ENCODE assay signal across 7 mouse cellular contexts in genomic region chr11:77983191-77983936, GRCm38 (mm10). TPM values are rescaled to one million over a fixed set of nuclear protein-coding genes. Genes with fewer than 3 reads are reported as not detected.
DNase-seq lines count a peak whose midpoint lies in the region; ATAC-seq and TF ChIP-seq lines count a peak whose summit lies in the region.

No protein-coding gene starts in this region.

- WGBS in forebrain, postnatal 0 days = under 1% methylated on average over 29 of the region's 32 CpGs
- under 1% methylated on average over 28 of the region's 32 CpGs for WGBS in intestine, embryonic 14.5 days
- WGBS in midbrain, embryonic 12.5 days = under 1% methylated on average over 29 of the region's 32 CpGs

- H3K9me3 ChIP-seq in forebrain, postnatal 0 days (ENCODE audit: low read length) = no peaks in the 10 kb centered on the region
- no peaks in the 10 kb centered on the region for H3K9me3 ChIP-seq in intestine, embryonic 14.5 days (ENCODE audit: control insufficient read depth, low read length)
- no peaks in the 10 kb centered on the region for H3K9me3 ChIP-seq in midbrain, embryonic 12.5 days

- intact Hi-C loops in left cerebral cortex, postnatal 4 days (cut with DNase I) = no loop called here

- H3K27me3 ChIP-seq in forebrain, postnatal 0 days (ENCODE audit: insufficient read depth, low read length) = no peaks in the 10 kb centered on the region
- H3K27me3 ChIP-seq in intestine, embryonic 14.5 days (replicated peaks; ENCODE audit: control insufficient read depth, insufficient read depth, low read length) = no peaks in the 10 kb centered on the region
- H3K27me3 ChIP-seq in midbrain, embryonic 12.5 days = no peaks in the 10 kb centered on the region; the same call in 1 of the 2 replicates

- H3K9ac ChIP-seq in forebrain, postnatal 0 days = peak overlapping the region; percentile 95
- H3K9ac ChIP-seq in intestine, embryonic 14.5 days (ENCODE audit: low read length) = peak overlapping the region; percentile 89
- H3K9ac ChIP-seq in midbrain, embryonic 12.5 days (replicated peaks) = peak overlapping the region; percentile 99

- peaks cover 4% of the 10 kb centered on the region; the same call in 1 of the 2 replicates for H3K36me3 ChIP-seq in forebrain, postnatal 0 days (ENCODE audit: insufficient read depth)
- peaks cover 29% of the 10 kb centered on the region for H3K36me3 ChIP-seq in intestine, embryonic 14.5 days (ENCODE audit: control insufficient read depth, insufficient read depth, low read length)
- H3K36me3 ChIP-seq in midbrain, embryonic 12.5 days = peaks cover 16% of the 10 kb centered on the region

- peak; percentile 59 for DNase-seq in MEL-GATA-1-ER (ENCODE audit: extremely low read depth, low read depth)
- peak; percentile 59 for DNase-seq in forebrain, postnatal 0 days
- peak; percentile 81 for DNase-seq in intestine, embryonic 14.5 days (ENCODE audit: low spot score)
- peak; percentile 60 for DNase-seq in left cerebral cortex, postnatal 4 days
- peak; percentile 74 for DNase-seq in spleen, postnatal 10 days (ENCODE audit: low spot score in 2 of 2)

- peak overlapping the region; percentile 85 for H3K27ac ChIP-seq in brown adipose tissue, adult 24 weeks (replicated peaks; ENCODE audit: low read depth, low read length)
- peak overlapping the region; percentile 96 for H3K27ac ChIP-seq in forebrain, postnatal 0 days (ENCODE audit: low read depth, low read length)
- peak overlapping the region; percentile 89 for H3K27ac ChIP-seq in intestine, embryonic 14.5 days (ENCODE audit: low read depth)
- peak overlapping the region; percentile 91 for H3K27ac ChIP-seq in midbrain, embryonic 12.5 days (replicated peaks)

- TF ChIP-seq CTCF in forebrain, postnatal 0 days (IDR thresholded peaks at IDR 0.05; ENCODE audit: low read depth) = 0 out of 2 replicates have a peak, but pooled peaks have one; percentile 2

- H3K4me2 ChIP-seq in forebrain, postnatal 0 days (ENCODE audit: low read depth) = peak overlapping the region; percentile 84
- peak overlapping the region; percentile 90 for H3K4me2 ChIP-seq in intestine, embryonic 14.5 days (ENCODE audit: low read length)
- peak overlapping the region; percentile 91 for H3K4me2 ChIP-seq in midbrain, embryonic 12.5 days (replicated peaks)

- peak overlapping the region; percentile 99 for H3K4me3 ChIP-seq in brown adipose tissue, adult 24 weeks (ENCODE audit: insufficient read depth, low read depth, low read length)
- H3K4me3 ChIP-seq in forebrain, postnatal 0 days (ENCODE audit: low read depth, low read length) = peak overlapping the region; percentile 99
- peak overlapping the region; percentile 84 for H3K4me3 ChIP-seq in intestine, embryonic 14.5 days (ENCODE audit: low read depth, low read length)
- H3K4me3 ChIP-seq in midbrain, embryonic 12.5 days = peak overlapping the region; percentile 95

- no peaks in the 10 kb centered on the region; the same call in 1 of the 2 replicates for H3K4me1 ChIP-seq in brown adipose tissue, adult 24 weeks (ENCODE audit: control insufficient read depth, insufficient read depth, insufficient read length, low read length)
- H3K4me1 ChIP-seq in forebrain, postnatal 0 days (ENCODE audit: insufficient read depth) = peaks cover 9% of the 10 kb centered on the region; the same call in 1 of the 2 replicates
- H3K4me1 ChIP-seq in intestine, embryonic 14.5 days (replicated peaks; ENCODE audit: control insufficient read depth, insufficient read depth, low read length) = peaks cover 14% of the 10 kb centered on the region
- H3K4me1 ChIP-seq in midbrain, embryonic 12.5 days = peaks cover 19% of the 10 kb centered on the region

- no peak for ATAC-seq in forebrain, postnatal 0 days
- no peak for ATAC-seq in intestine, embryonic 14.5 days (replicated peaks; ENCODE audit: low FRiP score, low TSS enrichment, low read depth)
- ATAC-seq in midbrain, embryonic 12.5 days (ENCODE audit: low FRiP score, low read depth) = no peak

RNA-seq across cellular contexts. Expression of gene Phf12, which starts 0.8 kb away (rescaled TPM):
- polyA plus RNA-seq in brown adipose tissue, adult 24 weeks (2012; ENCODE audit: insufficient read depth, insufficient read length, missing spikeins) = 9.6 and 13.3 TPM in 2 replicates
- total RNA-seq in forebrain, postnatal 0 days (2014; rRNA removed) = 35.9 and 49.3 TPM in 2 replicates
- 6.2 and 9.1 TPM in 2 replicates for polyA plus RNA-seq in forebrain, postnatal 0 days (2015; fragmentation: Nextera tagmentation; extraction: Ambion mirVana)
- 16.5 and 19.6 TPM in 2 replicates for polyA plus RNA-seq in intestine, embryonic 14.5 days (2014; fragmentation: Nextera tagmentation; extraction: Ambion mirVana)
- total RNA-seq in left cerebral cortex, postnatal 4 days (2021) = 10 to 100 TPM; 62.0 to 63.9 TPM
- 30.8 and 31.0 TPM in 2 replicates for polyA plus RNA-seq in midbrain, embryonic 12.5 days (2016; fragmentation: Nextera tagmentation; extraction: Ambion mirVana)

RNA-seq across cellular contexts. Expression of gene Dhrs13, which starts 48.7 kb away (rescaled TPM):
- 3.0 and 3.4 TPM in 2 replicates for polyA plus RNA-seq in brown adipose tissue, adult 24 weeks (2012; ENCODE audit: insufficient read depth, insufficient read length, missing spikeins)
- total RNA-seq in forebrain, postnatal 0 days (2014; rRNA removed) = 48.4 and 59.2 TPM in 2 replicates
- polyA plus RNA-seq in forebrain, postnatal 0 days (2015; fragmentation: Nextera tagmentation; extraction: Ambion mirVana) = 40.5 and 48.4 TPM in 2 replicates
- polyA plus RNA-seq in intestine, embryonic 14.5 days (2014; fragmentation: Nextera tagmentation; extraction: Ambion mirVana) = 23.0 and 24.6 TPM in 2 replicates
- 10 to 100 TPM; 29.1 to 33.5 TPM for total RNA-seq in left cerebral cortex, postnatal 4 days (2021)
- polyA plus RNA-seq in midbrain, embryonic 12.5 days (2016; fragmentation: Nextera tagmentation; extraction: Ambion mirVana) = 21.9 and 23.1 TPM in 2 replicates

RNA-seq across cellular contexts. Expression of gene Sez6, which starts 52.8 kb away (rescaled TPM):
- 0.44 TPM in 1 of 2 replicates, not detected in the other for polyA plus RNA-seq in brown adipose tissue, adult 24 weeks (2012; ENCODE audit: insufficient read depth, insufficient read length, missing spikeins)
- 150 and 194 TPM in 2 replicates for total RNA-seq in forebrain, postnatal 0 days (2014; rRNA removed)
- 183 and 214 TPM in 2 replicates for polyA plus RNA-seq in forebrain, postnatal 0 days (2015; fragmentation: Nextera tagmentation; extraction: Ambion mirVana)
- 1.0 and 1.4 TPM in 2 replicates for polyA plus RNA-seq in intestine, embryonic 14.5 days (2014; fragmentation: Nextera tagmentation; extraction: Ambion mirVana)
- total RNA-seq in left cerebral cortex, postnatal 4 days (2021) = 100 to 1,000 TPM; 246 to 287 TPM
- polyA plus RNA-seq in midbrain, embryonic 12.5 days (2016; fragmentation: Nextera tagmentation; extraction: Ambion mirVana) = 39.5 and 40.3 TPM in 2 replicates

RNA-seq across cellular contexts. Expression of gene Flot2, which starts 54.4 kb away (rescaled TPM):
- 74.4 and 110 TPM in 2 replicates for polyA plus RNA-seq in brown adipose tissue, adult 24 weeks (2012; ENCODE audit: insufficient read depth, insufficient read length, missing spikeins)
- 77.1 and 83.9 TPM in 2 replicates for total RNA-seq in forebrain, postnatal 0 days (2014; rRNA removed)
- 101 and 105 TPM in 2 replicates for polyA plus RNA-seq in forebrain, postnatal 0 days (2015; fragmentation: Nextera tagmentation; extraction: Ambion mirVana)
- polyA plus RNA-seq in intestine, embryonic 14.5 days (2014; fragmentation: Nextera tagmentation; extraction: Ambion mirVana) = 46.9 and 51.6 TPM in 2 replicates
- total RNA-seq in left cerebral cortex, postnatal 4 days (2021) = 100 to 1,000 TPM; 108 to 109 TPM
- 64.8 and 67.0 TPM in 2 replicates for polyA plus RNA-seq in midbrain, embryonic 12.5 days (2016; fragmentation: Nextera tagmentation; extraction: Ambion mirVana)

Comparison
In these comparisons a context has a peak if more than half of its experiments do, and no peak if none do; other contexts are left out.
1. RNA of gene Sez6, which starts 52.8 kb away (polyA plus RNA-seq): 183 to 214 TPM in forebrain, postnatal 0 days and 39.5 to 40.3 TPM in midbrain, embryonic 12.5 days; 1.0 to 1.4 TPM in intestine, embryonic 14.5 days and 0.44 TPM in brown adipose tissue, adult 24 weeks; every median in the first group is over 10 times any median in the second.
2. Peak in every context shown above with its lines, with median percentiles within 50 percentile points of each other: DNase-seq, H3K27ac ChIP-seq, H3K4me3 ChIP-seq, H3K4me2 ChIP-seq and H3K9ac ChIP-seq.